Mouse (Mus musculus) lung, postnatal 0 days (tissue): ENCODE measurements around the gene Tma16. TPM values are rescaled to one million over a fixed set of nuclear protein-coding genes. Genes with fewer than 3 reads are reported as not detected.

Experiments used
- ATAC-seq: fragments of 200-750 bp; cut with Nextera tagmentation; 2 replicates; pipeline ENCODE4 v1.8.0; 2017; ENCODE audit warnings: moderate library complexity
- DNase-seq: peaks from one replicate; pipeline ENCODE4 v3.0.0-alpha.2; 2016; ENCODE audit warnings: low spot score
- H3K27ac ChIP-seq: fragments of 300-500 bp; sonication (generic); 2 replicates; pipeline ENCODE4 v1.5.1; 2014; ENCODE audit warnings: antibody characterized with exemption, mild to moderate bottlenecking, low read length, mixed read lengths
- H3K27me3 ChIP-seq: fragments of 300-500 bp; sonication (generic); replicated peaks from 2 replicates; pipeline ENCODE4 v1.6.1; 2014; ENCODE audit warnings: low read length, mixed read lengths; ENCODE audit not compliant: insufficient read depth
- H3K36me3 ChIP-seq: fragments of 300-500 bp; sonication (generic); 2 replicates; pipeline ENCODE4 v1.6.1; 2014; ENCODE audit warnings: low read length, mixed read lengths; ENCODE audit not compliant: insufficient read depth
- H3K4me1 ChIP-seq: fragments of 300-500 bp; sonication (generic); 2 replicates; pipeline ENCODE4 v1.6.1; 2014; ENCODE audit warnings: antibody characterized with exemption, low read depth, low read length, mixed read lengths; ENCODE audit not compliant: insufficient read depth
- H3K4me2 ChIP-seq: fragments of 300-500 bp; sonication (generic); replicated peaks from 2 replicates; pipeline ENCODE4 v1.6.1; 2014; ENCODE audit warnings: low read depth, mild to moderate bottlenecking, low read length, moderate library complexity, mixed read lengths
- H3K4me3 ChIP-seq: fragments of 300-500 bp; sonication (generic); 2 replicates; pipeline ENCODE4 v1.5.1; 2014; ENCODE audit warnings: low read depth, low read length
- H3K9ac ChIP-seq: fragments of 300-500 bp; sonication (generic); replicated peaks from 2 replicates; pipeline ENCODE4 v1.6.1; 2014; ENCODE audit warnings: low read depth, mild to moderate bottlenecking
- H3K9me3 ChIP-seq: fragments of 300-500 bp; sonication (generic); 2 replicates; pipeline ENCODE4 v1.6.1; 2016; ENCODE audit warnings: low read length, mixed read lengths
- CTCF ChIP-seq: IDR thresholded peaks from 2 replicates; pipeline ENCODE4 v1.5.1; 2016; ENCODE audit warnings: antibody characterized with exemption, mild to moderate bottlenecking
- EP300 ChIP-seq: IDR thresholded peaks from 2 replicates; pipeline ENCODE4 v1.6.1; 2016; ENCODE audit warnings: antibody characterized with exemption, mild to moderate bottlenecking, control low read depth
- WGBS: fragments of 180-500 bp; shearing (Covaris S2); extraction: QIAGEN DNeasy Blood & Tissue Kit; methylation state at CpG from one replicate; pipeline ENCODE4 v1.1.7; 2014; 5-methylcytosine and 5-hydroxymethylcytosine counted together
- polyA plus RNA-seq: library from polyadenylated mRNA; unstranded; fragments of >200 nt; fragmentation: Nextera tagmentation; extraction: Ambion mirVana; gene quantifications from 2 replicates; pipeline ENCODE4 v1.2.1, GENCODE M21; 2015

The Tma16 gene
- polyA plus RNA-seq, 1 experiment from 2014 or later = 4.6 TPM

DNA sequence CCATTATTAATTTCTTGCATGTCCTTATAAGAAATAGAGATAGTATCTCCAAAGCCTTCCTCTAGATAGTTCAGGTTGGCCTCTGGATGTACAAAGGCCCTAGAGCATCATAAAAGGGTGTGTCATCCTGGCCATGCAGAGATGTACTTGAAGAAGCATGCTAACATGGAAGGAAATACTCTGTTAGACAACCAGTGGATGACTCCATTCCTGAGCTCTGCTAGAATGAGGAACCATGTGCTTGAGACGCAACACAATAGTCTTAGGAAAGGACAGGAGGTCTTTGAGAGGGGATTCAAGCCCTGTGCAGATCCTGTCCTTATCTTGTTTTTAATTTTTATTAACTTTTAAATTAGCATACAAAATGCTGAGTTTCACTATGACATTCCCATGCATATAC is 49.5 kb downstream of the Tma16 start:
- no peaks in the 10 kb centered on the region for H3K27me3 ChIP-seq
- H3K4me3 ChIP-seq = no peak overlapping the region
- H3K4me2 ChIP-seq = no peak overlapping the region
- no peaks in the 10 kb centered on the region for H3K4me1 ChIP-seq
- TF ChIP-seq EP300 = no peak
- no peak for TF ChIP-seq CTCF
- no peak for DNase-seq
- no peaks in the 10 kb centered on the region for H3K9me3 ChIP-seq
- 86% methylated on average over 1 of the region's 1 CpGs for WGBS
- ATAC-seq = no peak
- no peak overlapping the region for H3K9ac ChIP-seq
- no peak overlapping the region for H3K27ac ChIP-seq
- no peaks in the 10 kb centered on the region for H3K36me3 ChIP-seq

DNA sequence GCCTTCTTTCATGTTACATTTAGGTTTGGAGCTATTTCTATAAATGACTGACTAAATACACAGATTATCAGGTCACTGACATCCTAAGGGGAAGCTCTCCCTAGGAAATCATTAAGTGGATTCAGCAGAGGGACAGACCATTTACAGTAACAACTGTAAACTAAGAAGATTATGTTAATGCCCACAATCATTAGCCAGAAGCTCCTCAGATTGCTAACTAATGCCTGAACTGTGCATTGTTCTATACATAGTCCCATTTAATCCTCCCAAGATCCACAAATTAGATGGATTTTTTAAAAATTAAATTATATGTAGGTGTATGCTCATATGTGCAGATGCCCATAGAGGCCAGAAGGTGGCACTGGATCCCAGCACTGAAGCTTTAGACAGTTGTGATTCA is 52.8 kb downstream of the Tma16 start:
- Histone ChIP-seq H3K27me3 (no peaks in the 10 kb centered on the region), H3K4me1 (no peaks in the 10 kb centered on the region), H3K36me3 (no peaks in the 10 kb centered on the region), H3K4me3 (no peak overlapping the region), H3K27ac (no peak overlapping the region), H3K9me3 (no peaks in the 10 kb centered on the region), H3K4me2 (no peak overlapping the region), H3K9ac (no peak overlapping the region)
- DNase-seq = no peak
- no peak for TF ChIP-seq EP300
- TF ChIP-seq CTCF = no peak
- ATAC-seq = no peak

DNA sequence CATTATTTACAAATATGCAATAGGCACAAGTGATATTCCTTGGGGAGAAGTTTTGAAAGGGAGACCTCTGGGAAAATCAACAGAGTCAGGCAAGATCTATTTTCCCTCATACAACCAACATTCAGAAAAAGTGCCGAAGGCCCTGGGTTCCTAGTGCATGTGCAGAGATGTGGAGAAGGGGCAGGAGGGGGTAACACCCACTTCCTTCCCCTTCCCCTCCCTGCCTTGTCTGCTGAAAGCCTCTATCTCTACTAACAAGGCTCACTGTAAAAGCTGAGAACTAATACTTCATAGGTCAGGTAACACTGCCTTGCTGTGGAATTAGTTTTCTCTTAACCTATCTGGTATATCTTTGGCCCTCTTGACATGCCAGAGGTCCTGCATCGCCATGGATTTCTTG is 55.7 kb downstream of the Tma16 start:
- no peak overlapping the region for H3K9ac ChIP-seq
- no peak overlapping the region for H3K4me3 ChIP-seq
- DNase-seq (no peak), ATAC-seq (no peak)
- H3K4me2 ChIP-seq = no peak overlapping the region
- WGBS = 49% methylated on average over 2 of the region's 2 CpGs
- H3K36me3 ChIP-seq = no peaks in the 10 kb centered on the region
- H3K9me3 ChIP-seq = no peaks in the 10 kb centered on the region
- no peaks in the 10 kb centered on the region for H3K27me3 ChIP-seq
- no peak overlapping the region for H3K27ac ChIP-seq
- no peaks in the 10 kb centered on the region for H3K4me1 ChIP-seq
- no peak for TF ChIP-seq EP300
- no peak for TF ChIP-seq CTCF

Other genes starting within 250 kb of the Tma16 start
- gene Tktl2, start 25.2 kb upstream of the Tma16 start, polyA plus RNA-seq = not detected in 2 replicates
- gene Npy5r, start 201.6 kb upstream of the Tma16 start, polyA plus RNA-seq = not detected in 2 replicates
- gene Npy1r, start 210.7 kb upstream of the Tma16 start, polyA plus RNA-seq = 0.20 and 0.30 TPM in 2 replicates